Mouse (Mus musculus) splenic B cell, adult 2 months (primary cell): ENCODE measurements at regions not wholly inside any gene's neighbourhood (a gene's known extent, or its start where the extent isn't known, plus 50 kb on each side); places are given as distances from the start of the nearest gene placed in this dataset.

Experiments used
- DNase-seq: peaks from one replicate; pipeline ENCODE4 v3.0.0-alpha.2; 2011; ENCODE audit warnings: low read depth, low spot score
- H3K27me3 ChIP-seq: 2 replicates; pipeline ENCODE4 v1.6.1; 2012; ENCODE audit warnings: mild to moderate bottlenecking, low read length, moderate library complexity, mixed read lengths; ENCODE audit not compliant: control insufficient read depth, poor library complexity, insufficient read depth, severe bottlenecking
- H3K36me3 ChIP-seq: 2 replicates; pipeline ENCODE4 v1.6.1; 2012; ENCODE audit warnings: mild to moderate bottlenecking, low read length, moderate library complexity, mixed read lengths; ENCODE audit not compliant: control insufficient read depth, poor library complexity, insufficient read depth, severe bottlenecking

- H3K36me3 ChIP-seq, result no peaks in the 10 kb centered on the region
- DNase-seq, result no peak
- H3K27me3 ChIP-seq, result no peaks in the 10 kb centered on the region
These were observed 217.9 kb downstream of the Gm12728 start for GRCm38 (mm10) chr4:106007334-106008190.

- no peaks in the 10 kb centered on the region for H3K27me3 ChIP-seq
- H3K36me3 ChIP-seq, result no peaks in the 10 kb centered on the region
- no peak for DNase-seq
These were observed 227.5 kb downstream of the Gm12728 start for GRCm38 (mm10) chr4:106017065-106017646.

- H3K27me3 ChIP-seq, result no peaks in the 10 kb centered on the region
- no peaks in the 10 kb centered on the region for H3K36me3 ChIP-seq
- no peak for DNase-seq
These were observed 229.3 kb downstream of the Gm12728 start for GRCm38 (mm10) chr4:106018936-106019335.

- no peaks in the 10 kb centered on the region for H3K36me3 ChIP-seq
- DNase-seq, result no peak
- no peaks in the 10 kb centered on the region for H3K27me3 ChIP-seq
These were observed 230.7 kb downstream of the Gm12728 start for GRCm38 (mm10) chr4:106020338-106020737.

GRCm38 (mm10) chr4:106024591-106024990 is 234.9 kb downstream of the Gm12728 start:
- no peaks in the 10 kb centered on the region for H3K27me3 ChIP-seq
- DNase-seq, result no peak
- no peaks in the 10 kb centered on the region for H3K36me3 ChIP-seq

GRCm38 (mm10) chr4:106025966-106026637 is 236.4 kb downstream of the Gm12728 start:
- no peaks in the 10 kb centered on the region for H3K27me3 ChIP-seq
- DNase-seq, result no peak
- no peaks in the 10 kb centered on the region for H3K36me3 ChIP-seq

- H3K36me3 ChIP-seq, result no peaks in the 10 kb centered on the region
- H3K27me3 ChIP-seq, result no peaks in the 10 kb centered on the region
- DNase-seq, result no peak
These were observed 250.7 kb downstream of the Gm12728 start for GRCm38 (mm10) chr4:106040376-106040775.

- Histone ChIP-seq H3K27me3 (no peaks in the 10 kb centered on the region), H3K36me3 (no peaks in the 10 kb centered on the region)
- DNase-seq, result no peak
These were observed 252.8 kb downstream of the Gm12728 start for GRCm38 (mm10) chr4:106042456-106042855.

GRCm38 (mm10) chr4:106043661-106044060 is 254.0 kb downstream of the Gm12728 start:
- no peak for DNase-seq
- Histone ChIP-seq H3K27me3 (no peaks in the 10 kb centered on the region), H3K36me3 (no peaks in the 10 kb centered on the region)

GRCm38 (mm10) chr4:106048053-106048452 is 258.4 kb downstream of the Gm12728 start:
- Histone ChIP-seq H3K36me3 (no peaks in the 10 kb centered on the region), H3K27me3 (no peaks in the 10 kb centered on the region)
- DNase-seq, result no peak

- H3K36me3 ChIP-seq, result no peaks in the 10 kb centered on the region
- DNase-seq, result no peak
- no peaks in the 10 kb centered on the region for H3K27me3 ChIP-seq
These were observed 259.1 kb downstream of the Gm12728 start for GRCm38 (mm10) chr4:106048797-106049196.

- no peak for DNase-seq
- Histone ChIP-seq H3K27me3 (no peaks in the 10 kb centered on the region), H3K36me3 (no peaks in the 10 kb centered on the region)
These were observed 260.2 kb downstream of the Gm12728 start for GRCm38 (mm10) chr4:106049880-106050279.

GRCm38 (mm10) chr4:106050297-106050696 is 260.6 kb downstream of the Gm12728 start:
- Histone ChIP-seq H3K36me3 (no peaks in the 10 kb centered on the region), H3K27me3 (no peaks in the 10 kb centered on the region)
- no peak for DNase-seq

- no peak for DNase-seq
- no peaks in the 10 kb centered on the region for H3K27me3 ChIP-seq
- no peaks in the 10 kb centered on the region for H3K36me3 ChIP-seq
These were observed 262.5 kb upstream of the Usp24 start for GRCm38 (mm10) chr4:106053496-106053895.

- Histone ChIP-seq H3K36me3 (no peaks in the 10 kb centered on the region), H3K27me3 (no peaks in the 10 kb centered on the region)
- no peak for DNase-seq
These were observed 261.7 kb upstream of the Usp24 start for GRCm38 (mm10) chr4:106054324-106054723.
